Mouse (Mus musculus) kidney, postnatal 0 days (tissue): ENCODE measurements around the gene Smtn. TPM values are rescaled to one million over a fixed set of nuclear protein-coding genes. Genes with fewer than 3 reads are reported as not detected.

Source experiments
- ATAC-seq: fragments of 200-750 bp; cut with Nextera tagmentation; replicated peaks from 2 replicates; pipeline ENCODE4 v1.8.0; 2017; ENCODE audit warnings: low read depth, moderate number of reproducible peaks, moderate TSS enrichment, moderate library complexity; ENCODE audit not compliant: low FRiP score
- DNase-seq: peaks from one replicate; pipeline ENCODE4 v3.0.0-alpha.2; 2016; ENCODE audit warnings: low spot score
- H3K27ac ChIP-seq: fragments of 300-500 bp; sonication (generic); 2 replicates; pipeline ENCODE4 v1.5.1; 2014; ENCODE audit warnings: mild to moderate bottlenecking
- H3K27me3 ChIP-seq: fragments of 300-500 bp; sonication (generic); 2 replicates; pipeline ENCODE4 v1.6.1; 2014; ENCODE audit warnings: low read length, mixed read lengths; ENCODE audit not compliant: insufficient read depth
- H3K36me3 ChIP-seq: fragments of 300-500 bp; sonication (generic); 2 replicates; pipeline ENCODE4 v1.6.1; 2014; ENCODE audit warnings: low read length, mixed read lengths; ENCODE audit not compliant: insufficient read depth
- H3K4me1 ChIP-seq: fragments of 300-500 bp; sonication (generic); replicated peaks from 2 replicates; pipeline ENCODE4 v1.6.1; 2014; ENCODE audit warnings: antibody characterized with exemption, low read length, mixed read lengths; ENCODE audit not compliant: insufficient read depth
- H3K4me2 ChIP-seq: fragments of 300-500 bp; sonication (generic); 2 replicates; pipeline ENCODE4 v1.6.1; 2014; ENCODE audit warnings: mild to moderate bottlenecking, low read length, moderate library complexity, mixed read lengths
- H3K4me3 ChIP-seq: fragments of 300-500 bp; sonication (generic); replicated peaks from 2 replicates; pipeline ENCODE4 v1.5.1; 2014; ENCODE audit warnings: low read depth, low read length
- H3K9ac ChIP-seq: fragments of 300-500 bp; sonication (generic); 2 replicates; pipeline ENCODE4 v1.6.1; 2014; ENCODE audit warnings: low read depth, low read length
- H3K9me3 ChIP-seq: fragments of 300-500 bp; sonication (generic); replicated peaks from 2 replicates; pipeline ENCODE4 v1.6.1; 2016; ENCODE audit warnings: low read length, inconsistent platforms, mixed read lengths
- CTCF ChIP-seq: IDR thresholded peaks from 2 replicates; pipeline ENCODE4 v1.5.1; 2016; ENCODE audit warnings: antibody characterized with exemption, low read depth, mild to moderate bottlenecking, moderate library complexity
- WGBS: fragments of 180-500 bp; shearing (Covaris S2); extraction: QIAGEN DNeasy Blood & Tissue Kit; methylation state at CpG from one replicate; pipeline ENCODE4 v1.1.7; 2014; 5-methylcytosine and 5-hydroxymethylcytosine counted together
- polyA plus RNA-seq: library from polyadenylated mRNA; unstranded; fragments of >200 nt; fragmentation: Nextera tagmentation; extraction: Ambion mirVana; gene quantifications from 2 replicates; pipeline ENCODE4 v1.2.1, GENCODE M21; 2015

Gene Smtn
- polyA plus RNA-seq, 1 experiment from 2014 or later = 86.4 TPM

DNA sequence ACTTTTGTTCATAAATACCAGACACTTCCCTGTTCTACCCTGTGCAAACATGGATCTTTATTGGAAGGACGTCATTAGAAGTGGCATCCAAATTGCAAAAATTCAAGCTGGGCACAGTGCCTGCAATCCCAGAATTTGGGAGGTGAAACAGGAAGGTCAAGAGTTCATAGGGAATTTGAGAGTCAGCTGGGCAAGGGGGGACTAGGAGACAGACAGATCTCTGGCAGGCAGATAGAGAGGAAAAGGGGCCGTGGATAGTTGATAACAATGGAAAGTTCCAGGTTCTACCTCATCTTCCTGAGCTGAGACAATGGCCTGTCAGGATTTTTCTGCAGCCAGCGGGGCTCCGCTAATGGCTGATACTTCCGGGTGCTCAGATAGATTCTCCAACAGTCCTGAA is 9.4 kb upstream of the Smtn start:
- Histone ChIP-seq H3K36me3 (no peaks in the 10 kb centered on the region), H3K4me1 (peaks cover 2% of the 10 kb centered on the region; the same call in 1 of the 2 replicates), H3K4me3 (no peak overlapping the region), H3K4me2 (no peak overlapping the region), H3K9me3 (no peaks in the 10 kb centered on the region), H3K27me3 (no peaks in the 10 kb centered on the region), H3K9ac (no peak overlapping the region), H3K27ac (no peak overlapping the region)
- no peak for TF ChIP-seq CTCF
- DNase-seq = no peak
- ATAC-seq = no peak
- 70% methylated on average over 5 of the region's 5 CpGs for WGBS

DNA sequence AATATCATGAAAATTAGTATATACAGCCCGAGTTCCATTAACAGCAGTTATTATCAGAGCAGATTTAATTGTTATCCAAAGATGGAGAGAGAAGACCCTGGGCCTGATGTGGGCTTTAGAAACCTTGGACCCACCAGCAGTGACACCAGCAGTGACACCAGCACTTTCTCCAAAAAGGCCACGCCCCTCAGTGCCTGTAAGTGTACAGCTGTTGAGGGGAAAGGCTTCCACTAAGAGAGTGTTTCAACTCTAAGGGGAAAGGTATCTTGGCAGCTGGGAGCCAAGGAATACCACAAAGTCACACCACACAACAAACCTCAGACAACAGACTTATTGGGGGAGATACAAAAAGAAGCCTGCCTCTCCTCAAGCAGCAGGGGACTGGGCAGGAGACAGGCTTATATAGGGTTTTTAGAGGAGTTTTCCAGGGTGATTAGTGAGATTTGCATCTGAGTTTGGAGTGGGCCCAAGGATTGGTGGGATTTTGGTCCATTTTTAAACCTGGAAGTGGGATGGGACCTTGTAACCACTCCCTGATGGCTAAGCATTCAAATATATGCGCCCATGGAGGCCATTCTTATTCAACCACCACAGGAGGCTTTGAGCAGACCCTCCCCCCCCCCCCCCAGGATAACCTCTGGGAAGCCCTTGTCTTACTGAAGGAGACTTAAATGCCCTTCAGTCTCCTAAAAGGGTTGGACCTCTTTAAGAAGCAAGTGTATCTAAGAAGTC is 8.3 kb upstream of the Smtn start:
- Histone ChIP-seq H3K9ac (no peak overlapping the region), H3K36me3 (no peaks in the 10 kb centered on the region), H3K4me2 (no peak overlapping the region), H3K27ac (no peak overlapping the region), H3K4me3 (no peak overlapping the region), H3K4me1 (peaks cover 2% of the 10 kb centered on the region; the same call in 1 of the 2 replicates), H3K27me3 (no peaks in the 10 kb centered on the region), H3K9me3 (no peaks in the 10 kb centered on the region)
- 74% methylated on average over 3 of the region's 3 CpGs for WGBS
- DNase-seq (no peak), ATAC-seq (no peak)
- TF ChIP-seq CTCF = no peak

DNA sequence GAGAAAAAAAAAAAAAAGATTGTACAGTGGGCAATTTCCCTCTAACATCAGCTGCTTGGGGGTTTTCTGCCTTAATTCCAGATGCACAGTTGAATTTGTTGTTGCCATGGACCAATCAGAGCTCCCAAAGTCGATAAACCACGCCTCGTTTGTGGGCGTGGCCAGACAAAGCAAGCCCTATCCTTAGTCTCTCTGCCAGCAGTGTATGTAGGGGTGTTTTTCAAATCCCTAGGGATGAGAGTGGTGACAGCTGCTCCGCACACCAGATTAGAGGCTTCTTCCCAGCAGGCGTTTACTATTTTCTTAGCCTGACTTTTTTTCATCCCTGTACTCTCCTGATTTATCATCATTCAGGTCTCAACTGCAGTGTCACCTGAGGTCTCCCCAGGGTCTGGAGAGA is 7.6 kb upstream of the Smtn start:
- 53% methylated on average over 6 of the region's 6 CpGs for WGBS
- DNase-seq (peak; percentile 66), ATAC-seq (no peak)
- Histone ChIP-seq H3K9ac (no peak overlapping the region), H3K4me1 (peaks cover 2% of the 10 kb centered on the region; the same call in 1 of the 2 replicates), H3K9me3 (no peaks in the 10 kb centered on the region), H3K36me3 (no peaks in the 10 kb centered on the region), H3K27ac (no peak overlapping the region), H3K4me2 (no peak overlapping the region), H3K27me3 (no peaks in the 10 kb centered on the region), H3K4me3 (no peak overlapping the region)
- no peak for TF ChIP-seq CTCF

DNA sequence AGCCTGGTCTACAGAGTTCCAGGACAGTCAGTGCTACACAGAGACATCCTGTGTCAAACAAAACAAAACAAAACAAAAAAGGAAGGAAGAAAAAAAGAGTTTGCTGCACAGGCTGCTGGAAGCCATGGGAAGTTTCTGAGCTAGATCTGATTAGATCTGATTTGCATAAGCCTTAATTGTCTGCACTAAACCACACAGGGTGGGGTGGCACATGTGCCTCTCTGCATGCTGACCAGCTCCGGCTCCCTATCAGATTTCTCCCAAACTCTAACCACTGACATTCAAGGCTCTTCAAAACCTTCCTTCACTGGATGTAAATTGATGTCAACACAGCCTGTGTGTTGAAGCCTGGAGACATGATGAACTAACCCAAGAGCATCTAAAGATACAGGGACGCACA is 6.6 kb upstream of the Smtn start:
- Histone ChIP-seq H3K36me3 (no peaks in the 10 kb centered on the region), H3K4me1 (peaks cover 2% of the 10 kb centered on the region; the same call in 1 of the 2 replicates), H3K9me3 (no peaks in the 10 kb centered on the region), H3K4me3 (no peak overlapping the region), H3K27me3 (no peaks in the 10 kb centered on the region), H3K27ac (no peak overlapping the region), H3K4me2 (no peak overlapping the region), H3K9ac (no peak overlapping the region)
- WGBS = 85% methylated on average over 2 of the region's 2 CpGs
- DNase-seq (no peak), ATAC-seq (no peak)
- TF ChIP-seq CTCF = no peak

DNA sequence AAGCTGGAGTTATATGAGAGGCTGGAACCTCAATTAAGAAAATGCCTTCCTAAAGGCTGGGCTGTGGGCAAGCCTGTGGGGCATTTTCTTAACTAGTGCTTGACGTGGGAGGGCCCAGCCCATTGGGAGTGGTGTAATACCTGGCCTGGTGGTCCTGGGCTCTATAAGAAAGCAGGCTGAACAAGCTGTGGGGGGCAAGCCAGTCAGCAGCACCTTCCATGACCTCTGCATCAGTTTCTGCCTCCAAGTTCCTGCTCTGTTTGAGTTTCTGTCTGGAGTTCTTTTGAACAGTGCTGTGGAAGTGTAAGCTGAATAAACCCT is 5.8 kb upstream of the Smtn start:
- Histone ChIP-seq H3K9me3 (no peaks in the 10 kb centered on the region), H3K4me3 (no peak overlapping the region), H3K36me3 (no peaks in the 10 kb centered on the region), H3K27ac (peak overlapping the region; percentile 31; the same call in 1 of the 2 replicates), H3K4me1 (peaks cover 2% of the 10 kb centered on the region; the same call in 1 of the 2 replicates), H3K4me2 (no peak overlapping the region), H3K9ac (no peak overlapping the region), H3K27me3 (no peaks in the 10 kb centered on the region)
- TF ChIP-seq CTCF = no peak
- no peak for ATAC-seq
- WGBS = 21% methylated on average over 1 of the region's 1 CpGs
- no peak for DNase-seq

DNA sequence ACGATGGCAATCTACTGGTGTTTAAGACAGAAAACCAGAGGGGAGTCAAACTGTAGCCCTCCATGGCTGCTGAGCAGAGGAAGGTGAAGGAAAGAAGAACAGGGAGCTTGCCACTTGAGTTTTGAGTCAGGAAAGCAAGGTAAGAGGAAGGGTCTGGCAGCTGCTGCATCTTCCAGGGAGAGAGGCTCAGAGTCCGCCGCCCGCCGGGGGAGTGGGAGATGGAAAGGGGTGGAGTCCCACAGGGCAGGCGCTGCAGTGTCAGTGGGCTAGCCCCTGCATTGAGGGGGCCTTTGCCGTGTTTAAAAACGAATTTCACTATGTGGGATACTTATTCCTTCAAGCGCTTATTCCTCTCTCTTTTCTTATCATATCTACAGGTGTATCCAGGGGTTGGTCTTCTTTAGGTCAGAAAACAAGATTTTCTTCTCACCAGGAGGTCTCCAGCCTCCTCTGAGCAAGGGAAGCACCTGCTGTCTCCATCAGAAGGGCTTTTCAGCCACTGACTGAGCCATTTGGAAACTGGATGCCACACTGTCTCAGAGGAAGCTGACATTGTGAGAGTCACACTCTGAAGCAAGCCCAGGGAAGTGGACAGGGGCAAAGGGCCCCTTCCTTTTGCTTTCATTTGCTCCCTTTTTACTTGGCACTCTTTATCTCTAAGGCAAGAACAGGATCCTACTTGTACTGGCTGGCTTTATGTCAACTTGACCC is 5.3 kb upstream of the Smtn start:
- no peak for ATAC-seq

More for the DNA sequence above, 5.3 kb upstream of the Smtn start:
- 32% methylated on average over 9 of the region's 9 CpGs for WGBS
- H3K36me3 ChIP-seq = no peaks in the 10 kb centered on the region
- no peak overlapping the region for H3K4me2 ChIP-seq
- H3K9ac ChIP-seq = no peak overlapping the region
- DNase-seq = no peak
- H3K4me3 ChIP-seq = no peak overlapping the region
- peaks cover 2% of the 10 kb centered on the region; the same call in 1 of the 2 replicates for H3K4me1 ChIP-seq
- TF ChIP-seq CTCF = no peak
- no peak overlapping the region for H3K27ac ChIP-seq
- H3K9me3 ChIP-seq = no peaks in the 10 kb centered on the region
- no peaks in the 10 kb centered on the region for H3K27me3 ChIP-seq
